Mouse (Mus musculus) small intestine, adult 2 months (tissue): Measurements from ENCODE around the gene Triobp.

ENCODE experiments used
- CTCF ChIP-seq: fragments of 200-500 bp; IDR thresholded peaks from 2 replicates; pipeline ENCODE4 v1.5.1; 2012; ENCODE audit warnings: low read depth, mild to moderate bottlenecking, control low read depth, inconsistent platforms, low read length, moderate library complexity, mixed read lengths; ENCODE audit not compliant: insufficient replicate concordance, insufficient read length; ENCODE audit errors: extremely low read depth
- POLR2A ChIP-seq: fragments of 200-500 bp; IDR thresholded peaks from 2 replicates; pipeline ENCODE4 v1.6.1; 2012; ENCODE audit warnings: low read depth, mild to moderate bottlenecking, control low read depth, inconsistent platforms, low read length, moderate library complexity

GRCm38 (mm10) chr15:79029519-79030241 is 82.2 kb downstream of the Triobp start:
- TF ChIP-seq CTCF (no peak), POLR2A (no peak)
